Mouse (Mus musculus) monocyte, adult 2 months (primary cell): Measurements from ENCODE around the gene Plppr3.

ENCODE experiments used
- DNase-seq, 2 experiments: peaks; one replicate each; pipeline ENCODE4 v3.0.0; 2022; ENCODE audit warnings: low spot score in 2 of 2, low read depth in 1 of 2

Gene Plppr3

DNA sequence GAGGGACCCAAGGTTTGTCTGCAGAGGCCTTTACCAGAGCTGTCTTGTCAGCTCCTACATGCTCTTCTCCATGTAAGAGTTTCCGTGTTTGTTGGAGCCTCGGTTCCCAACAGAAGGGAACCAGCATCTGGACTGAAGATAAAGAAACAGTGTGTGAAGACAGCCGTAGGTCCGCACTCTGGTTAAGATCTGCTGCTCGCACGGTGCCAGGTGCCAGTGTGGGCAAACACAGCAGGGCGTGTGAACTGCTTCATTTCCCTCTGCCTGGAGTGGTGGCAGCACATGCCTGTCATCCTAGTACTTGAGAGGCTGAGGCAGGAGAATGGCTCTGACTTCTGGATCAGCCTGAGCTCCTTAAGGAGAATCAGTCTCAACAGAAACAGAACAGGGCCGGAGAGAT lies 2.6 kb downstream of the Plppr3 start:
- DNase-seq = no peak

- DNase-seq = no peak
Observed at GRCm38 (mm10) chr10:79866601-79867000, 7.8 kb downstream of the Plppr3 start.

GRCm38 (mm10) chr10:79865801-79866295 lies 8.6 kb downstream of the Plppr3 start:
- DNase-seq = no peak

GRCm38 (mm10) chr10:79865189-79865601 lies 9.2 kb downstream of the Plppr3 start:
- DNase-seq = no peak

- no peak for DNase-seq
Observed at GRCm38 (mm10) chr10:79864351-79865188, 9.9 kb downstream of the Plppr3 start.

GRCm38 (mm10) chr10:79862925-79863324 lies 11.5 kb downstream of the Plppr3 start:
- DNase-seq = no peak

- no peak for DNase-seq
Observed at GRCm38 (mm10) chr10:79862049-79862788, 12.2 kb downstream of the Plppr3 start.

DNA sequence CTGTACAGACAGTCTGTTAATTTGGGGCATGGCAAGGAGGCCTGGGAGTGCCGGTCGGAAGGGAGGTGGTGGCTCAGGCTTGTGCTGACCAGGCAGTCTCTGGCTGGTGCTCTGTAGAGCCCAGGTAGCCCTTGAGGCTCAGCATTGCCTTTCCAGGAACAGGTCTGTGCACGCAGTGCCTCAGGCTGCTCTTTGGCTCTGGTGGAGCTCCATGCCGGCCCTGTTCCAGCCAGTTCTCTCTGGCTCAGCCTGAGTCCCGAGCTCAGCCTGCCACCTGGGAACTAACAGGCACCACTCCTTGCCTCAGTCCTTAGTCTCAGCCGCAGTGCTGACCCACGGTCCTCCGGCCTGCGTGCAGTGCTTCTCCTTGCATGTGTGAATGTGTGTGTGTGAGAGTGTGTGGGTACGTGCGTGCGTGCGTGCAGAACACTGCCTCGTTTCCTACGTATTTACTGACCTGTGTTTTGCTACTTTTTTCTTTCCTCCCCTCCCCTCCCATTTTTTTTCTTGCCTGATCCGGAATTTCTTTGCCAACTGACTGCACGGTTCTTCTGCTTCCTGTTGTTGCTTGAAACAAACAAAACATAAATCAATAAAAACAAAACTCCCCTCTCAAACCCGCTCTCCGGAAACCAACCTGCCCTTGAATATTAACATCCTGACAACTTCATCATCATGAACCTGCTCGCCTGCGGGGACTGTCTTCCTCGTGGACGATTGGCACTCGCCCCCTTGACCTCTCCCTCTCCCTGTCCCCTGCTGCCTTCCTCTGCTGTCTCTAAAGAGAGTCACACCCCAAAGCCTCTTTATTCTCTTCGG lies 13.0 kb downstream of the Plppr3 start:
- DNase-seq = no peak

GRCm38 (mm10) chr10:79860079-79860911 lies 14.1 kb downstream of the Plppr3 start:
- no peak for DNase-seq

DNA sequence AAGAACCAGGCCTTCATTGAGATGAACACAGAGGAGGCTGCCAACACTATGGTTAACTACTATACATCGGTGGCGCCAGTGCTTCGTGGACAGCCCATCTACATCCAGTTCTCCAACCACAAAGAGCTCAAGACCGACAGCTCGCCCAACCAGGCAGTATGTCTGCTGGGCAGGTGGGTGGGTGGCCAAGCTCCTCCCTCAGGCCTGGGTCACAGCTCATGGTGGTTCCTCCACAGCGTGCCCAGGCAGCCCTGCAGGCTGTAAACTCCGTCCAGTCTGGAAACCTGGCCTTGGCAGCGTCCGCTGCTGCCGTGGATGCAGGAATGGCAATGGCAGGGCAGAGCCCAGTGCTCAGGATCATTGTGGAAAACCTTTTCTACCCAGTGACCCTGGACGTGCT lies 15.3 kb downstream of the Plppr3 start:
- DNase-seq = no peak

DNA sequence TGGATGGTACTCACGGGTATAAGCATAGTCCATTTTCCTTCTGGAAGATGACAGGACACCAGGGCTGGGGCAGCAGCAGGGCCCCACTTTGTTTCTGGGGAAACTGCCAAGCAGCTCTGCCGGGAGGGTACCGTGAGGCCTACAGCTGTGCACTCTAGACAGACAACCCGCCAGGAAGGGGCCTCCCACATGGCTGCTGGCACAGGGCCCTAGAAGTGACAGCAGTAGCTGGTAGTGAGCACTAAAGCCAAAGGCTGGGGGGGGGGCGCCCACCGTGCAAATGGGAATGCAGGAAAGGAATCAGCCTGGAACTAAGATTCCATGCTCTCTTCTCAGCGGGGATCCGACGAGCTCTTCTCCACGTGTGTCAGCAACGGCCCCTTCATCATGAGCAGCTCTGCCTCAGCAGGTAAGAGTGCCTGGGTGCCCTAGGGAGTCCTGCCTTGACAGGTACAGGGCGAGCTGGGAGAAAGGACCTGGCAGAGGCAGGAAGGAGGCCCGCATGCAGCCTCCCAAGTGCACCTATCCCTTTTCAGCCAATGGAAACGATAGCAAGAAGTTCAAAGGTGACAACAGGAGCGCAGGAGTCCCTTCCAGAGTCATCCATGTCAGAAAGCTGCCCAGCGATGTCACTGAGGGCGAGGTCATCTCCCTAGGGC lies 15.9 kb downstream of the Plppr3 start:
- no peak for DNase-seq

GRCm38 (mm10) chr10:79857894-79858293 lies 16.5 kb downstream of the Plppr3 start:
- no peak for DNase-seq

DNA sequence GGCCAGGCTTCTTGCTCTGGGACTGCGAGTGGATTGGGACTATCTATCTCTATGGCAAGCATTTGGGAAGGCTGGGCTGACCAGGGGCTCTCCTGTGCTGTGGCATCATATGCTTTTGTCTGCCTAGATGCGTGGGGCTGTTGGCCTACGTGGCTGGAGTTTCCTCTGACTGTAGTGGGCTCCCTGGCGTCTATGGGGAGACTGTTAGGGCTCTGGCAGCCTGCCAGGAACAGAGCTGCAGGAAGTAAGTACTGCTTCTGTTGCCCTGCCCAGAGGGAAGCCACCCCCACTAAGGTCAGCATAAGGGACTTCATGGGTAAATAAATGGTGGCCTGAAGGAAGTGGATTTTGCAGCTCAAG lies 17.0 kb downstream of the Plppr3 start:
- peak in 1 of 2 experiments; percentile 47 for DNase-seq

GRCm38 (mm10) chr10:79856704-79857451 lies 17.6 kb downstream of the Plppr3 start:
- DNase-seq = no peak

GRCm38 (mm10) chr10:79856280-79856679 lies 18.2 kb downstream of the Plppr3 start:
- DNase-seq = no peak

DNA sequence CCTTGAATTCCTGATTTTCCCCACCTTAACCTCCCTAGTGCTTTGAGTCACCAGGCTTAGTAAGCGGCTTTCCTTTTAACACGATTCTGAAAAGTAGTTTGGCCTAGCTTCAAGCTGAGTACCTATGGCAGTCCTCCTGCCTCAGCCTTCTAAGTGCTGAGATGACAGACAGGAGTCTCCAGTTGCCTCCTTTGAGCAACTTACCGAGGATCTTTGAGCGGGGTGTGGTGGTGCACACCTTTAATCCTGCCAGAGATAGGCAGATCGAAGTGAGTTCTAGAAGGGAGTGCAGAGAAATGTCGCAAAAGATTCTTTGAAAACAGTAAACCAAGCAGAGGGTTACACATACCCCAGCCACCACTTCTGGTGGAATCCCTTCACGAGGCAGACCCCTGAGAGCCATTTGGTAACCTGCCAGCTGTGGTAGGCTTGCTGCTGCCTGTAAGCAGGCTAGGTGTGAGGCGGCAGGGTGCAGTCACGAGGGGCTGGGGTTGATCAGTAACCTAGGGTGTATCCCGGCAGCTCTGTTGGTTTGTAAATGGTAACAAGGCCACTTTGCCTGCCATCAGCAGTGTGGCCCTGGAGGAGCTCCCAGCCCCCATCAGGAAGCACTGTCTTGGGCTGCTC lies 18.8 kb downstream of the Plppr3 start:
- no peak for DNase-seq

DNA sequence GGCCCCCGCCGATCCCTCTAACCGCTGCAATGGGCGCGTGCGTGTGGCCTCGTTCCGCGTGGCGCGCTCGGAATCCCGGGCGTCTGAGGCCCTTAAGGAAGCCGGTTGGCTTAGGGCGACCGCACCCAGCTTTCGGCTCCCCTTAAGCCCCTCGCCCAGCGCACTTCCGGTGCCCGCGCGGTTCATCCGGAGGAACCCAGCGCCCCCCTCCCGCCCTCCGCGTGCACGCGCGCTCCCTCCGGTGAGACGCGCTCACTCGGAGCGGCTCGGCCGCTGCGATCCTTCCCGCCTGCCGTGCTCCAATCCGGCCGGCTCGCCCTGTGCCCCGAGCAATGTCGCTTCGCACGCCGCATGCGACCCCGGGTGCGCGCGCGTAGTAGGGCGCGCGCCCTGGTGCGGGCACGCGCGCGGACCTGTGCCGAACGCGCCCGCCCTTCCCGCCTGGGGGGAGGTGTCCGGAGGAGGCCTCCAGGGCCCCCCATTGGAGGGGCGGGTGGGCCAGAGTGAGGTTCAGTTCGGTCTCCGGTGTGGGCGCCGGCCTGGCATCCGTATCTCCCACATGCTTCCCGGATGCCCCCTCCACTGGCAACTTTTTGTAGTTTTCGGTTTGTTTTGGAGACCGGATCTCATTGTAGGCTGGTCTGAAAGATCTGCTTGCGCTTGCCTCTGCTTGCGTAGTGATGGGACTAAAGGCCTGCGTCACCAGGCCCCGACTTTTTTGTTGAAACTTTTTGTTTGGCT lies 19.5 kb downstream of the Plppr3 start:
- no peak for DNase-seq
